Mouse (Mus musculus) hindbrain, postnatal 0 days (tissue): ENCODE measurements around the gene Phc2. TPM values are rescaled to one million over a fixed set of nuclear protein-coding genes. Genes with fewer than 3 reads are reported as not detected.

Source experiments
- ATAC-seq: fragments of 200-750 bp; cut with Nextera tagmentation; 2 replicates; pipeline ENCODE4 v1.8.0; 2017; ENCODE audit warnings: mild to moderate bottlenecking, moderate TSS enrichment, moderate library complexity
- DNase-seq: peaks from one replicate; pipeline ENCODE4 v3.0.0-alpha.2; 2015; ENCODE audit warnings: low spot score
- H3K27ac ChIP-seq: fragments of 300-500 bp; sonication (generic); 2 replicates; pipeline ENCODE4 v1.5.1; 2014; ENCODE audit warnings: mild to moderate bottlenecking
- H3K27me3 ChIP-seq: fragments of 300-500 bp; sonication (generic); 2 replicates; pipeline ENCODE4 v1.6.1; 2014; ENCODE audit warnings: low read length, mixed read lengths; ENCODE audit not compliant: insufficient read depth
- H3K36me3 ChIP-seq: fragments of 300-500 bp; sonication (generic); 2 replicates; pipeline ENCODE4 v1.6.1; 2014; ENCODE audit warnings: low read length, mixed read lengths; ENCODE audit not compliant: insufficient read depth
- H3K4me1 ChIP-seq: fragments of 300-500 bp; sonication (generic); 2 replicates; pipeline ENCODE4 v1.6.1; 2014; ENCODE audit warnings: antibody characterized with exemption, low read length, mixed read lengths; ENCODE audit not compliant: insufficient read depth
- H3K4me2 ChIP-seq: fragments of 300-500 bp; sonication (generic); 2 replicates; pipeline ENCODE4 v1.6.1; 2014; ENCODE audit warnings: low read depth, mild to moderate bottlenecking, low read length, moderate library complexity, mixed read lengths
- H3K4me3 ChIP-seq: fragments of 300-500 bp; sonication (generic); 2 replicates; pipeline ENCODE4 v1.5.1; 2014; ENCODE audit warnings: low read length
- H3K9ac ChIP-seq: fragments of 300-500 bp; sonication (generic); replicated peaks from 2 replicates; pipeline ENCODE4 v1.6.1; 2014; ENCODE audit warnings: mild to moderate bottlenecking, low read length, moderate library complexity, mixed read lengths
- H3K9me3 ChIP-seq: fragments of 300-500 bp; sonication (generic); 2 replicates; pipeline ENCODE4 v1.6.1; 2016; ENCODE audit warnings: low read length, mixed read lengths
- CTCF ChIP-seq: IDR thresholded peaks from 2 replicates; pipeline ENCODE4 v1.5.1; 2016; ENCODE audit warnings: antibody characterized with exemption, control low read depth, low read depth
- WGBS: fragments of 180-500 bp; shearing (Covaris S2); extraction: QIAGEN DNeasy Blood & Tissue Kit; methylation state at CpG from one replicate; pipeline ENCODE4 v1.1.7; 2014; 5-methylcytosine and 5-hydroxymethylcytosine counted together
- polyA plus RNA-seq: library from polyadenylated mRNA; unstranded; fragments of >200 nt; fragmentation: Nextera tagmentation; extraction: Ambion mirVana; gene quantifications from 2 replicates; pipeline ENCODE4 v1.2.1, GENCODE M21; 2015
- total RNA-seq: library from RNA; depleted of rRNA; stranded (reverse); fragments of >200 nt; gene quantifications from 2 replicates; pipeline ENCODE4 v1.2.3, GENCODE M21; 2014

Gene Phc2
- total and polyA plus RNA-seq, 2 experiments from 2014 or later = 50.7 to 125 TPM

DNA sequence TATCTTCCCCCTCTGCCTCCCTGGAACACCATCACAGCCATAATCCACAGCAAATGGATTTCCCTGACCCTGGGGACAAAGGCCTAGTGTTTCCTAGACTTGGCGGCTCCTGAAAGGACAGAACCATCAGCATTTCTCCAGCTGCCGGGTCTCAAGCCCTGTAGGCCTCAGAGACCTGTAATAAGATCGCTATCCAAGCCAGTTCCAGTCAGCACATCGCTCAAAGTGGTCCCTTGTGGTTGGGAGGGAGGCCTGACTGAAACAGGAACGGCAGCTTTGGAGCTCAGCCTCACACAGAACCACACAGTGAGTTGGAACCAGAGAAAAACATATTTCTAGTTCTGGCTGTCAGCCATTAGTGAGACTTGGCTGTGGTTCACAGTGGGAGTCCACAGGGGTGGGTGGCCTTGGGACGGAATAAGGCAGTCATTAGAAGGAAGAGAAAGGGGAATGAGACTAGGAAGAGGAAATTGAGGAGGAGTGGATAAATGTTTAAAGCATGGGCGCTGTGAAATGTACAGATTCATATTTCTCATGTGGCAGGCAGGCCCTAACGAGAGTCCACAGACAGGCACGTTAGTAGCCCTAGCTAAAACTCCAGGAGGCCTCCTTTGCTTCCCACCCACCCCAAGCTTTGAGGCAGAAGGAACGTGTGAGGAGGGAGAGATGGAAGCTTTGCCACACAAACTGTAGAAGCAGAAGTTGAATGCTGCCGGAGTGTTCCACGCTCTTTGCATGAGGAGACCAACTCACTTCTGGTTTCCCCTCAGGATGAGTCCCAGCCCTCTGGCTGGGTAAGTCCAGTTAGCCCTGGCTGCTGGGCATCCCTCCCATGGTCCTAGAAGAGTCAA is 43.7 kb downstream of the Phc2 start:
- Histone ChIP-seq H3K9me3 (no peaks in the 10 kb centered on the region), H3K4me2 (no peak overlapping the region), H3K27me3 (no peaks in the 10 kb centered on the region), H3K4me3 (no peak overlapping the region), H3K9ac (peak overlapping the region; percentile 29), H3K27ac (peak overlapping the region; percentile 72), H3K36me3 (no peaks in the 10 kb centered on the region), H3K4me1 (peaks cover 28% of the 10 kb centered on the region)
- peak; percentile 76 for DNase-seq
- ATAC-seq = peak; percentile 74
- no peak; the same call in 1 of the 2 replicates for TF ChIP-seq CTCF
- WGBS = 30% methylated on average over 12 of the region's 12 CpGs

DNA sequence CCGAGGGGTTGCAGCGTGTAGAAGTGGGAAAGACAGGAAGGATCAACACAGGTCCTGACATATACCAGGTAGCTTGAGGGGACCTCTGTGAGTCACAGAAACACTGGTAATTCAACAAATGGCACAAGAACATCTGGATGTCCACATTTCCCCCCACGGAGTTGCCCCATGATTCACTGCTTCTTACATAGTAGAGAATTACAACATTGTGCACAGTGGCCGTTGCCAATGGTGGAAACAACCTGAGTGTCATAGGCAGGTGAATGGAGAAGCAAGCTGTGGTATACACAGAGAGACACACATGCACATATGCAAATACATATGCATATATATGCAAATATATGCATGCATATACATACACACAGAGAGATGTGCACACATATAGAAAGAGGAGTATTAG is 45.4 kb downstream of the Phc2 start:
- Histone ChIP-seq H3K27me3 (no peaks in the 10 kb centered on the region), H3K4me1 (peaks cover 16% of the 10 kb centered on the region), H3K4me3 (no peak overlapping the region), H3K9me3 (no peaks in the 10 kb centered on the region), H3K27ac (no peak overlapping the region), H3K9ac (no peak overlapping the region), H3K4me2 (no peak overlapping the region), H3K36me3 (no peaks in the 10 kb centered on the region)
- no peak for TF ChIP-seq CTCF
- ATAC-seq = no peak
- DNase-seq = no peak
- 92% methylated on average over 4 of the region's 4 CpGs for WGBS

GRCm38 (mm10) chr4:128700543-128700942 is 46.0 kb downstream of the Phc2 start:
- no peaks in the 10 kb centered on the region for H3K27me3 ChIP-seq
- no peaks in the 10 kb centered on the region for H3K36me3 ChIP-seq
- ATAC-seq = 0 out of 2 replicates have a peak, but pooled peaks have one; percentile 52
- H3K9ac ChIP-seq = no peak overlapping the region
- DNase-seq = no peak
- TF ChIP-seq CTCF = peak; percentile 62
- H3K9me3 ChIP-seq = no peaks in the 10 kb centered on the region
- H3K4me2 ChIP-seq = no peak overlapping the region
- H3K4me1 ChIP-seq = peaks cover 16% of the 10 kb centered on the region
- H3K4me3 ChIP-seq = no peak overlapping the region
- 60% methylated on average over 2 of the region's 2 CpGs for WGBS
- H3K27ac ChIP-seq = no peak overlapping the region

DNA sequence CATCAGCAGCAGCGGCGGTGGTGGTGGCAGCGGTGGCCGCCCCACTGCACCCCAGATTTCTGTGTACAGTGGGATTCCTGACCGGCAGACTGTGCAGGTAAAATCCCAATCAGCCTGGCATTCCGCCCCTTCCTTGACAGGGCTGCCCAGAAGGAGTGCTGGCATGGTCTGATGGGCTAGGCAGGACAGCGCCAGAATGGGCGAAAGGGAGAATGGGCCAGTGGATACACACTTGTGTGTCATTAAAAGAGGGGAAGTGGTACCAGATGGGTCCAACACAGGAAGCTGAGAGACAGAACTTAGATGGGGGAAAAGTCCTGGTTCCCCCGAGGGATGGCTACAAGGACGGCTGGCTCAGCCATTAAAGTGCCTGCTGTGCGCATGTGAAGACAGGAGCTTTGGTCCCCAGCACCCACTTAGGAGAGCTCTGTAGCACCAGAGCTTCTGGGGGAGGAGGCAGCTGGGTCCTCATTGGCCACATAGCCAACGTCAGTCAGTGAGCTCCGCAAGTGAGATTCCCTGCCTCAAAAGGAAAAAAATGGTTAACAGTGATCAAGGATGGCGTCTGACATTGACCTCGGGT is 50.7 kb downstream of the Phc2 start:
- Histone ChIP-seq H3K4me3 (no peak overlapping the region), H3K4me2 (no peak overlapping the region), H3K4me1 (no peaks in the 10 kb centered on the region), H3K27me3 (no peaks in the 10 kb centered on the region), H3K27ac (no peak overlapping the region), H3K9ac (no peak overlapping the region), H3K36me3 (peaks cover 3% of the 10 kb centered on the region; the same call in 1 of the 2 replicates), H3K9me3 (no peaks in the 10 kb centered on the region)
- ATAC-seq = no peak
- 81% methylated on average over 15 of the region's 15 CpGs for WGBS
- TF ChIP-seq CTCF = no peak
- no peak for DNase-seq

DNA sequence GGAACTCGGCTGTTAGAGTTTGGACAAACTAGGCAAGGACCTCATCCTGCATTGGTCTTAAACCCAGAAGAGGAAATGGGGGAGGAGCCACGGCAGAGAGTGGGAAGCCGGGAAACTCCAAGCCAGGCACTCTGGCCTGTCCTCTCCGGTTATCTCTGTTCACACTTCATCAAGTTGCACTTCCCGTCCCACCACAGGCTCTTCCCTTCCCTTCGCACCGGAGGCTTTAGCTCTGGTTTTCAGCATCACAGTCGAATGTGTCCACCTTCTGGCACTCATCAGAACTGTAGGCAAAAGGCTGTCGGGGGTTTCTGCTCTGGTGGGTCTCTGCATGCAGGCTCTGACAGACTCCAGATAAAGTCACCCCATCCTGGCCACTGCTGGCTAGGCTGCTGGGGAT is 52.1 kb downstream of the Phc2 start:
- 17% methylated on average over 9 of the region's 9 CpGs for WGBS
- Histone ChIP-seq H3K36me3 (peaks cover 3% of the 10 kb centered on the region; the same call in 1 of the 2 replicates), H3K9me3 (no peaks in the 10 kb centered on the region), H3K4me1 (peaks cover 5% of the 10 kb centered on the region; the same call in 1 of the 2 replicates), H3K4me3 (no peak overlapping the region), H3K9ac (no peak overlapping the region), H3K27ac (no peak overlapping the region), H3K4me2 (no peak overlapping the region), H3K27me3 (no peaks in the 10 kb centered on the region)
- TF ChIP-seq CTCF = peak; percentile 86
- DNase-seq (peak; percentile 81), ATAC-seq (0 out of 2 replicates have a peak, but pooled peaks have one; percentile 25)

DNA sequence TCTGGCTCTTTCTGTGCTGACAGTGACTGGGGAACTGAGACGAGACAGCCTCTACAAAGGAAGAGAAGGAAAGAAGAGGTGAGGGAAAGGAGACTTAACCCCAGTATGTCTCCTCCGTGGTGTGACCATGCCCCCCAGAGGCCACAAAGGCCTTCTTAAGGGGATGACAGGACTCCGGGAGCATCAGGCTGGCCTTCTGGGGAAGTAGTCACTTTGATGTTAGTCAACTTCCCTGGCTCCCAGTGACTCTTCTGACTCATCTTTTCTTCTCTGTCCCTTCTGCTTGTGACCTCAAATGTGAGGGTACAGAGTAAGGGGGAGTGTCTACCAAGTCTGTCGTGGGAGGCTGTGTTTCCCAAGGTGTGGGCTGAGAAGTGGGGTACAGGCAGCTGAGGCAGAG is 52.9 kb downstream of the Phc2 start:
- WGBS = 65% methylated on average over 4 of the region's 4 CpGs
- H3K4me2 ChIP-seq = no peak overlapping the region
- no peak overlapping the region for H3K27ac ChIP-seq
- ATAC-seq (no peak), DNase-seq (no peak)
- H3K36me3 ChIP-seq = peaks cover 3% of the 10 kb centered on the region; the same call in 1 of the 2 replicates
- no peak for TF ChIP-seq CTCF
- H3K9me3 ChIP-seq = no peaks in the 10 kb centered on the region
- H3K4me1 ChIP-seq = peaks cover 8% of the 10 kb centered on the region; the same call in 1 of the 2 replicates
- H3K4me3 ChIP-seq = no peak overlapping the region
- no peak overlapping the region for H3K9ac ChIP-seq
- no peaks in the 10 kb centered on the region for H3K27me3 ChIP-seq
